Mouse (Mus musculus): ENCODE data around the gene Tshz3. TPM values are rescaled to one million over a fixed set of nuclear protein-coding genes. Genes with fewer than 3 reads are reported as not detected.

Tshz3 gene
- not detected for polyA plus RNA-seq (2017; shearing (Covaris generic))

DNA sequence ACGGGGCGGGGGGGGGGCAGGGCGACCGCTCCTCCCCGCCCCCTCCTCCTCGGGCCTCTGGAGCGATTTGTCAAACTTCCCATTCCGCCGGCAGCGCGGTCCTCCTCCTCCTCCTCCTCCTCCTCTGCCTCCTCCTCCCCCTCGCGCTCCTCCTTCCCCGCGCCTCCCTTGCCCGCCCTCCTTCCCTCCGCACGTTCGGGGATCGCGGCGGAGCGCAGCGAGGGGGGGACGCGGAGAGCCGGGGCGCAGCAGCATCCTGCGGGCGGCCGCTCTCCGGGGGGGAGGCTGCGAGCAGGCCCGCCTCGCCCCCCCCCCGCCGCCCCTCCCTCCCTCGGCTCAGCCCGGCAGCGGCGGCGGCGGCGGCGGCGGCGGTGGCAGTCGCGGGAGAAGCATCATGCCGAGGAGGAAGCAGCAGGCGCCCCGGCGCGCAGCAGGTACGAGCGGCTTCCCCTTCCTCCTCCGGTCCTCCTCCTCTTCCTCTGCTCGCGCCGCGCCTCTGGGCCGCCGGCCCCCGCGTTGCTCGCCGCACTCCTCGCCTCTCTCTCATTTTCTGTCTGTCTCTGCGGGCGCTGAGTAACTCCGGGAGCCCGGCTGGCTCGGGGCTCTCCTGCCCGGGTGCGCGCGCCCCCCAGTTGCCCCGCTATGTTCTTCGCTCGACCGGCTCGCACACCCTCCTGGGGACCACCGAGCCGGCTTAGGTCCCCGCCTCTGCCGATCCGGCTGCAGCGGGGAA is at the start of gene Tshz3:
Gene Tshz3 (plus strand): TSS at position 263 of the 733 bp plus-strand sequence.

